Mouse (Mus musculus) heart, adult 9 months (tissue): ENCODE results near the gene Dennd4b.
"Not testable (repeated sequence)": the region's sequence is repeated elsewhere in the genome, so short reads cannot be mapped to it uniquely, and the experiment has no call there.

Experiments used
- DNase-seq, 2 experiments: peaks; one replicate each; pipeline ENCODE4 v3.0.0; 2022; ENCODE audit warnings: low spot score in 2 of 2

The Dennd4b gene

DNA sequence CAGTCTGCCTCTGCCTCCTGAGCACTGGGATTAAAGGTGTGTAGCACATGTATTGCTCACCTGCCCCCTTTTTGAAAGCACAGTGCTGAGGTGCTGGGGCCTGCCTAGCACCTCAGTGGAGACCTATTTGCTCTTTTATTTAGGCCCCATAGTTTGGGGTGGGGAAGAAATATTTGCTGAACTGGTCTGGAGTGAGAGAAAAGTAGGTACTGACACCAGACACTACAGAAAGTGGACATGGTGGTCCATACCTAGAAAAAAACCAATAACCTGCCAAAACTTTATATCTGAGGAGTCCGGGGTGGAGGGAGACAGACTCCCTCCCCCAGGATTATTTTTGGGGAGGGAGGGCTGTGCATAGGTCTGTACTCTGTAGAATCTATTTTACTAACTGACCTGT, 11.8 kb upstream of the Dennd4b start:
- not testable (repeated sequence) for DNase-seq

DNA sequence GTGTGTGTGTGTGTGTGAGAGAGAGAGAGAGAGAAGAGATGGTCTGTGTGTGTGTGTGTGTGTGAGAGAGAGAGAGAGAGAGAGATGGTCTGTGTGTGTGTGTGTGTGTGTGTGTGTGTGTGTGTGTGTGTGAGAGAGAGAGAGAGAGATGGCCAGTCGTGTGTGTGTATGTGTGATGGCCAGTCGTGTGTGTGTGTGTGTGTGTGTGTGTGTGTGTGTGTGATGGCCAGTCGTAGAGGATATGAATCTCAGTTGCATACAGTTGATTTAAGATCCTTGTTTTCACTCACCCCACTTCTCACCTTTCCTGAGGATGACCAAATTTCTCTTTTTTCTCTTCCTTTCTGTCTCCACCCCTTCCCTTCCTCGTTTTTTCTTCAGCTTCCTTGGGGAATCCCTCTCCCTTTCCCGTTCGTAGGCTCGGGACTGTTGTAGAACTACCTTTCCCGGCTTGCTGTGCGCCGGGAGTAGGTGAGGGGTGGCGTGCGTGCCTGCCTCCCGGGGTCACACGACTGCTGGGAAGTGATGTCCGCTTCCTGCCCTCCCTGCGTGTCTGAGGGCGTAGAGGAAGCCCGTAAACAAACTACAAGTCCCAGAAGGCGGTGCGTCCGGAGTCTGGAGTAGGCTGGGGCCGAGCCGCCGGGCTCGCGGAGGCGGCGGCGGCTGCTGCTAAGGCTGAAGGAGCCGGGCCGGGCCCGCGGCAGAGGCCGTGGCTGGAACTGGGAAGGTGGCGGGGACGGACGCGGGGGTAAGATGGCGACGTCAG, 11.1 kb upstream of the Dennd4b start, which contains the start of gene Crtc2:
Gene Crtc2 (plus strand): TSS at position 511 of the 766 bp plus-strand sequence.
- DNase-seq, result peak; percentile 97 to 98

DNA sequence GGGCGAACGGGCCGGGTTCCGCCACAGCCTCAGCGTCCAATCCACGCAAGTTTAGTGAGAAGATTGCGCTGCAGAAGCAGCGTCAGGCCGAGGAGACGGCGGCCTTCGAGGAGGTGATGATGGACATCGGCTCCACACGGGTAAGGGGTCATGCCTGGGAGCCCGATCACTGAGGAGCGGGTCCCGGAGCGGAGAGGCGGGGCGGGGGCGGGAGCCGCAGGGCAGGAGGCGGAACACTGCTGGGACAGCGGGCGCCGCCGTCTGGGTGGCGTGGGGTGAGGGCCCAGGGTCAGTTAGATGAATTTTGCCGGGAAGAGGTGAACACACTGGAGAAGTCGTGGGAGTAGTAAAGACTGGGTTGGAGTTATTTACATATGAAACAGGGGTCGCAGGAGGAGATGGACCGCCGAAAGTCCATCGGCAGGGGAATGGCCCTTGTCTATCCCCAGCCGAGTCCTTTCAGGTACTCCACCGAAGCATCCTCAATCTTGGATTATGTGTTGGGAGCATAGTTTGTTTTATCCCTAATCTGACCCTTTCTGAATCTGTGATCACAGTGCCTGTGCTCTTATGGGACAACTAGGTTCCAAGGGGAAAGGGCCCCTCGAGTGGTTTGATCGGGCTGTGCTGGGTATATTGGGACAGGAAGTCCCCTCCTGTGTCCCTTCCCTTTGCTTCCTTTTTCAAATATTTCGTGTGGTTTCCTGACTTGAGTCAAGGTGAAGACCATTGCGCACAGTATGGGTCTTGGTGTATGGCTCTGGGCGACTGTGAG, 10.4 kb upstream of the Dennd4b start:
- no peak for DNase-seq

DNA sequence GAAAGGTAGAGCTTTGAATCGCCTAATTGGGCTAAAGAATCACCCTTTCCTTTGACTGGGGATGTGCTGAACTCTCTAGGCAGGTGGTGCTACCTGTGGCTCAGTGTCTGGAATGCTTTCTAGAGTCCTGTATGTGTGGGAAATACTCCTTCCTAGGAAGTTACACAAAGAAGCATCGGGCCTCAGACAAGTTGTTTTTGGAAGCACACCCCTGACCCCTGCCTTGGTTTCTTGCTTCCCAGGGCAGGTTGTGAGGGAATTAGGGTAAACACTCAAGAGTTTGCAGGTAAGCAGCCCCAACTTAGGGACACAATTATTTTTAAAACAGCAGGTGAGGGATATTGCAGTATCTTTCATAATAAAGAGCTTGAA, 9.8 kb upstream of the Dennd4b start:
- no peak for DNase-seq

DNA sequence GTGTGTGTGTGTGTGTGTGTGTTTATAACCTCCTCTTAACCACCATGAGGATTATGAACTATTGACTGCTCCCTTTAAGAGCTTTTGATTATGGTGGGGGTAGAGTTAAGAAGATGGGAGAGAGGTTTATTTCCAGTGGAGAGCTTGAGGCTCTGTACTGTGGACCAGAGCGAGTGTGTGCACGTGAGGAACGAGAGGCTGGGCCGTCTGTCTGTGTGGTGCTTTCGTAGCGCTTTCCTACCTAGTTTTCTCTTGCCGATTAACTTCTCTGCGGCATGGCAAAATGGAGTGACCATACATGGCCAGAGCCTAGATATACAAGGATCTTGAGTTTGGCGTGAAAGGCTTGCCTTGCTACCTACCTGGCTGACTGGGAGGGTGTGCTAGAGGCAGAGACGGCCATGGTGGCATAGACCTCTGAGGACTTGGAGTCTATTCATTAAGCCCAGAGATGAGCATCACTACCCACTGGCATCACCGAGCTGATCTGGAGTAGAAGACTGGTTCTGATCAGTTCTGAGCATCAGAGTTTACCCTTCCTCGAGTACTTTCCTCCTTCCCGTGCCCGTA, 9.1 kb upstream of the Dennd4b start:
- DNase-seq, result no peak

DNA sequence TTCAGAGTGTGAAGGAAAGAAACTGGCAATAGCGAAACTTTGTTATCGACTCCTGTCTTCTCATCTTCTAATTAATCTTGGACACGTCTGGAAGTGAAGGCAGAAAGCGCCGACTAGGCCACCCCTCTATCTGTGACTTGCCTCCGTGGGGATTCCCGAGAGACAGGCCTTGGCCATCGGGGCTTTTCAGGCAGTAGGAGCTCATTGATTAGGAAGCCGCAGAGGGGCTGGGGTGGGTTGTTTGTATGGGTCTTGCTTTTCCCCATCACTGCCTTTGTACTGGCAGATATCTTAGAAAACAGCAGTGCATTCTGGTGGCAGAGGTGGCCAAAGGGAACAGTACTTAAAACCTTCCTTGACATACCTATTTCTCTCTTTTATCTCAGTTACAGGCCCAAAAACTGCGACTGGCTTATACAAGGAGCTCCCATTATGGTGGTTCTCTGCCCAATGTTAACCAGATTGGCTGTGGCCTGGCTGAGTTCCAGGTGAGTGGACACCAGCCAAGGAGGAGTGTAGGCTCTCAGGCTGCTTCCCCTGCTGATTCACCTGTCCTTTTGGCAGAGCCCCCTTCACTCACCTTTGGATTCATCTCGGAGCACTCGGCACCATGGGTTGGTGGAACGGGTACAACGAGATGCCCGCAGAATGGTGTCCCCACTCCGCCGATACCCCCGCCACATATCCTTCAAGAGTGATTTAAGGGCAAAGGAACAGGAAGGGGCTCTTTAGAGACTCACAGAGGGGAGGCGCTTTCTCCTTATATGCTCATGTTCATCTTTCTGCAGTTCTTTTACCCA, 8.1 kb upstream of the Dennd4b start:
- no peak for DNase-seq

DNA sequence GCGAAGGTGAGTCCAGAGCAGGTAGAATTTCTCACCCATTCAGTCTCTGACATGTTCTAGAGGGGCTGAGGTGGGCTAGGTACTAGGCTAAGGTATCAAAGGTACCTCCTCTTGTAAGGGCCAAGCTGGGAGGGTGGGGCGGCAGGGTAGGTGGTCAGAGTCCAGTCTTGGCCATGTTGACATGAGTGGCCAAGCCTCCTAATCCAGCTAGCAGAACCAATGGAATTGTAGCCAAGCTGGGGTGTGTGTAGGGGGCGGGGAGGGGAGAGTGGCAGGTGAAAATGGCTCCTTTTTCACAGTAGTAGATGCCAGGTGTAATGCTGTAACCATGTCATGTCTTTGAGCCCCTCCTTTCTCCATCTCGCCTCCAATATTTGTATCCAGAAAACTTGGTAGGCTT, 6.5 kb upstream of the Dennd4b start:
- no peak for DNase-seq

DNA sequence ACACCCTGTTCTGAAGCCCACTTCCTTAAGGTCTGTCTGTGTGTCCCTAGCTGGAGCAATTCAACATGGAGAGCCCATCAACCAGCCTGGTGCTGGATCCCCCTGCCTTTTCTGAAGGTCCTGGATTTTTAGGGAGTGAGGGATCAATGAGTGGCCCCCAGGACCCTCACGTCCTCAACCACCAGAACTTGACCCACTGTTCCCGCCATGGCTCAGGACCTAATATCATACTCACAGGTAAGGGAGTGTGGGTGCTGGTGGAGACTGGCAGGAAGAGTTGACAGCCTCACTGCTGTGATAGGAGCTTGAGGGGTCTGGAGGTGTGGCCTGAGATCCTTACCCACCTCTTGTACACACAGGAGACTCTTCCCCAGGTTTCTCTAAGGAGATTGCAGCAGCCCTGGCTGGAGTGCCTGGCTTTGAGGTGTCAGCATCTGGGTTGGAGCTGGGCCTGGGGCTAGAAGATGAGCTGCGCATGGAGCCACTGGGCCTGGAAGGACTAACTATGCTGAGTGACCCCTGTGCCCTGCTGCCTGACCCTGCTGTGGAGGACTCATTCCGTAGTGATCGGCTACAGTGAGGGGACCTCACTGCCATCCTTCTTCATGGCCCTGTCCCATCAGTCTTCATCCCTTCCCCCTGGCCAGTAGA, 1.7 kb upstream of the Dennd4b start:
- DNase-seq, result no peak

DNA sequence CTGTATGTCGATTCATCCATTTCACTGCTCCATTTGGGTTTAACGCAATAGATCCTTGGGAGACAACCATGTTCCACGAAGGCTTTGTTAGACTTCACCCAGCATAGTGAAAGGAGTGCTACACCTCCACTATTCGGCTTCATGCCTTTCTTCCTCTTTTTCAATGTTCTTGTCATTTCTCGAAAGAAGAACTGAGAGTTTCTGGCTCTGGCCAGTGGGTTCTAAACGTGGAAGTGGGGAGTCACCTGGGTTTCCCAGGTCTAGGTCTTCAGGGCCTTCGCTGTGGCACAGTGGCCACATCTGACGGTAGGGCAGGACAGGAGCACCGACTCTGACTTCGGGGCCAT, 325 bp upstream of the Dennd4b start:
- DNase-seq, result no peak

DNA sequence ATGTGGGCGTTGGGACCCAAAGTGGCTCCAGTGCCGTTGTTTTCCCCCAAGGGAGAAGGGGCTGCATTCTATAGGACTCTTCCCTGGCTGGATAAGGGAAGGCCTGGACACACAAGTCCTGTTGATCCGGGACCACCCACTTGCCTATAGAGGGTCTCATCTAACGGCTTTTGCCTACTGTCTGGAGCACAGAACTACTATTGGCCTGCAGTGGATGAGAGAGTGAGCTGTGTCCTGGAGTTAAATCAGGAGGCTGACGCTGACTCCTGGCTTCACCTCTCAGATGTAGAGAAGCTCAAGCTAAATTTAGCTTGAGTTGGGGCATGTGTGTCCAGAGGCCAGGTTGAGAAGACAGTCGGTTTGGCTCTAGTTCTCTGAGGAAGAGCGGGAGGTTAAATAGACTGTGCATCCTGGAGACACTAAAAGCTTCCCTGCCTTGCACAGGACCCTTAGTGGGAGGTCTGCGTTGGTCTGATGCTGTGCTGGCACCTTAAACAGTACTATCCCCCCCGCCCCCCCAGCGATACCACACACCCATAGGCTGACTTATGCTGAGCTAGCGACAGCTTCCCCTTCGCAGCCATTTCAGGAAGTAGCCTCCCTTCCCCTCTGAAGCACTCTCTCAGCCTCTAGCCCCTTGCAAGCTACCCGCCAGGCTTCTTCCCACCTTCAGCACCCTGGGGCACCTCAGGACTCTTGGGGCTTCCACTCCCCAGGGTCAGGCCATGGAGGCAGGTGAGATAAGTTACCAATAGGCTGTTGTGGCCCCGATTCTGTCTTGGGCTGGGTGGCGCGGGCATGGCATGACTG, 1.2 kb downstream of the Dennd4b start:
- peak; percentile 51 to 61 for DNase-seq

DNA sequence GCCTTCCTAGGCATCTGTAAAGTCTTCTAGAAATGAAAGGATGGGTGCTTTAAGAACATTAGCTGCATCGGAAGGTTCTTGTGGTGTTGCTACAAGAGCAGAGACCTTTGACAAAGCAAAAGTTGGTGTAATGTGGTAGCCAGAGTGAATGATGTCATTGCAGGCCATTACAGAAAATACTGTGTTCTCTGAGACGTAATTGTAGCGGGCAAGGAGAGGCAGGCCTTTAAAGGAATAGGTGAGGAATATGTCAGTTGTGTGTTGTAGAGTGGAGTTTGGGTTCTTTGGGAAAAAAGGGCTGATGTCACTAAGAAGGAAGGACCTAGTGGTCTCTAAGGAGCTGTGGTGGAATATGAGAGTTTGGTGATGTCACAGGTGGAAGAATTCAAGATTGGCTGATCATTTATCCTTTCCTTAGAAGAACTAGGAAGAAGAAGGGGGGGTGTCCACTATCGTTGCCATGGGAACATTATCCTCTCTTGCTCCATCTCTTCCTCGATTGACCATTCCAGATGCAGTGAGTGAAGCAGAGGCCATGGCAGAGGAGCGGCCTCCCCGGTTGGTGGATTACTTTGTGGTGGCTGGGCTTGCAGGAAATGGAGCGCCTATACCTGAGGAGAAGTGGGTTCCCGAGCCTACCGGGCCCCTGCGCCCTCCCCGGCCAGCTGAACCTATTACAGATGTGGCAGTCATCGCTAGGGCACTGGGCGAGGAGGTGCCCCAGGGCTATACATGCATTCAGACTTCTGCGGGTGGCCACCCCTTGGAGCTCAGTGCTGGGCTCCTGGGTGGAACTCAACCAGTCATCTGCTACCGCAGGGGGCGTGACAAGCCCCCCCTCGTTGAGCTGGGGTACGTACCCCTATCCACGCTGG, 2.2 kb downstream of the Dennd4b start:
- no peak for DNase-seq

DNA sequence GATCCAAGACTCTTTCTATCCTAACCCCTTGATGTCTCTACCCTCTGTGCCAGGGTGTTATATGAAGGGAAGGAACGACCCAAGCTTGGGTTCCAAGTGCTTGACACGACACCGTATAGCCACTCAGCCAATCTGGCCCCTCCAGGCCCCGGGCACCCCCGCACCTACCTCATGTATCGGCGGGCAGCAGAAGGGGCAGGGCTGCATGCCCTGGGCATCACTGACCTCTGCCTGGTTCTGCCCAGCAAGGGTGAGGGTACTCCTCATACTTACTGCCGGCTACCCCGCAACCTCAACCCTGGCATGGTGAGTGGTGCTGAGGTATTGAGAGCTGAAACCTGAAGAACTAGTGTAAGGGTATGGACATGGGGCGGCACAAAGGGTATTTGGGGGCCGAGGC, 3.2 kb downstream of the Dennd4b start:
- DNase-seq, result no peak

DNA sequence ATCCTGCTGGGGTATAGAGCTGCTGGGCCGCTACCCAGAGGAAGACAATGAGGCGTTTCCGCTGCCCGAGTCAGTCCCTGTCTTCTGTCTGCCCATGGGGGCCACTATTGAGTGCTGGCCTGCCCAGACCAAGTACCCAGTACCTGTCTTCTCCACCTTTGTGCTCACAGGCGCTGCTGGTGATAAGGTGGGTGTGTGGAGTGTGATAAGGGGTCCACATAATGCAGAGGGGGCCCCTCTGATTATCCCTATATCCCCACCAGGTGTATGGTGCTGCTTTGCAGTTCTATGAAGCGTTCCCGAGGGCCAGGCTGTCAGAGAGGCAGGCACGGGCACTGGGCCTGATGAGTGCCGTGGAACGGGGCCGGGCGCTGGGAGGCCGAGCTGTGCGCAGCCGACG, 4.0 kb downstream of the Dennd4b start:
- no peak for DNase-seq

DNA sequence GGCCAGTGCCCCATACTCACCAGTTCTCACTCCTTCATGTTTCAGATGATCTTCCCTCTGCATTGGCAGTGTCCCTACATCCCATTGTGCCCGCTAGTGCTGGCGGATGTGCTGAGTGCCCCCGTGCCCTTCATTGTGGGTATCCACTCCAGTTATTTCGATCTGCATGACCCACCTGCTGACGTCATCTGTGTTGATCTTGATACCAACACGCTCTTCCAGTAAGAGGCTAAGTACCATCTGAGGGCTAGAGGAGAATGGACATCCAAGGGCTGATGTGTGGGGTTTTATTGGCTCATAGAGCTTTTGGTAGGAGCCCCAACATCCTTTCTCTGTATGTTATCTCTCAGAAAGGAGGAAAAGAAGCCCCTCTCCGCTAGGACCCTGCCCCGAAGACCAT, 5.8 kb downstream of the Dennd4b start:
- no peak for DNase-seq

DNA sequence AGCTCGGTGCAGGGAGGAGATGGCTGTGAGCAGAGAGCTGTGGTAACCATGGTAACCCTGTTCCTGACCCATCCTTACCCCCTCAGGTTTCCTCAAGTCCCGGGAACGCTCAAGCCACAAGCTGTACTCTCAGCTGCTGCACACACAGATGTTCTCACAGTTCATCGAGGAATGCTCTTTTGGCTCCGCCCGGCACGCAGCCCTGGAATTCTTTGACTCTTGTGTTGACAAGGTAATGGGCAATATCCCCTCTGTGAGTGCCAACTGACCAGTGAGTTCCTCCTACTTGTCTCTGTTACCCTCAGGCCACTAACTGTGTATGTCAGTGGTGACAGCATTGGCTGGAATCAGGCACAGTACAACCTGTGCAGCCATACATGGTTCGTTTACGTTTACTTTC, 7.2 kb downstream of the Dennd4b start:
- no peak for DNase-seq

DNA sequence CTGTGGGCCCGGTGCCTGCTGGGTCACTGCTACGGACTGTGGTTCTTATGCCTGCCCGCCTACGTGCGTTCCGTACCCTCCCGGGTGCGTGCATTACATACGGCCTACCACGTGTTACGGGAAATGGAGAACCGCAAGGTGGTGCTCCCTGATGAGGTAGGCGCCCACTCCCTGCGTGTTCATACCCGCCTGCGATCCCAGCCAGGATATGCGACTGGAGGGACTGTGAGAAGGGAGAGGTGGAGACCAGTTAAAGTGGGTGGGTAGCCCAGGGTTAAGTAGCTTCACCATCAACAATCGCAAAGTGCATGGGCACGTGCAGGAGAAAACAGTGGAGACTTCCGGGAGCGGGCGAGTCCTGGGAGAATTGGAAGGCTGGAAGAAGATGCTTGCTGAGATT, 8.9 kb downstream of the Dennd4b start:
- no peak for DNase-seq

DNA sequence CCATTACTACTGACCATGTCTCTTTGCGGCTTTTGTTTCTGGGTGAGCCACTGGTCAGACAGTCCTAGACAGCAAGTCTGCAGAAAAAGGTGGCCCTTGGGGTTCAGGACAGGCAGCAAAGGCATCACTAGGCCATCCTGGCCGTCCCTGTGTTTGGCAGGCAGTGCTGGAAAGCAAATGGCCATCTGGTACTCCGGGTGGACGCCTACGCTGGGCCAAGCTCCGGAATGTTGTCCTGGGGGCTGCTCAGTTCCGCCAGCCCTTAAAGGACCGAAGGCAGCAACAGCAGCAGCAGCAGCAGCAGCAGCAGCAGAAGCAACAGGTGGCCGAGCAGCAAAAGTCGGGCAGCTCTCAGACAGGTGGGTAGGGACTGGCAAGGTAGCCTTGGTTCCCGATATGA, 10.3 kb downstream of the Dennd4b start:
- no peak for DNase-seq

DNA sequence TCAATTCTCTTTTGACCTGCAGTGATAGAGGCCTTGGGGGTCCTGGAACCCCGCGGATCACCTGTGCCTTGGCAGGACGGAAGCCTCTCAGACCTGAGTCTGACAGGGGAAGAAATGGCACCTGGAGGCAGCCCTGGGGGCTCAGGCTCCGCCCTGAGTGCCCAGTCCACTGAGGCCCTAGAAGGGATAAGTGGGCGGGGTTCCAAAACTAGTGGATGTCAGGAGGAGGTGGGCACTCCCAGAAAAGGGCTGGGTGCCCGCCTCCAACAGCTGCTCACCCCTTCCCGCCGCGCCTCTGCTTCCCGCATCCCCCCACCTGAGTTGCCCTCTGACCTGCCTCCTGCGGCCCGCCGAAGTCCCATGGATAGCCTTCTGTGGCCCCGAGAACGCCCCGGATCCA, 11.9 kb downstream of the Dennd4b start:
- DNase-seq, result no peak

DNA sequence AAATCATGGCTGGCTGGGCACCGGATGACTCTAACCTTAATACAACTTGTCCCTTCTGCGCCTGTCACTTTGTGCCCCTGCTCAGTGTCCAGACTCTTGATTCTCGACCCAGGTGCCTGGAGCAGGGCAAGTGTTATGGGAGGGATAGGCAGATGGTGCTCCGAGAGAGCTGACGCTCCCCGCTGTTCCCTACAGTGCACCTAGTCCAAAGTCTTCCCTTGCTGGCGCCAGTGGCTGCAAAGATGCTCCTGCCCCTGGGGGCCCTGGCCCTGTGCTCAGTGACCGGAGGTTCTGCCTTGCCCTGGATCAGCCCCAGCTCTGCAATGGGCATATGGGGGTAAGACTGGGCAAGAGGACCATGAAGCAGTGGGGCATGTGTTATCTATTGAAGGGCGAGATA, 12.8 kb downstream of the Dennd4b start:
- no peak for DNase-seq

DNA sequence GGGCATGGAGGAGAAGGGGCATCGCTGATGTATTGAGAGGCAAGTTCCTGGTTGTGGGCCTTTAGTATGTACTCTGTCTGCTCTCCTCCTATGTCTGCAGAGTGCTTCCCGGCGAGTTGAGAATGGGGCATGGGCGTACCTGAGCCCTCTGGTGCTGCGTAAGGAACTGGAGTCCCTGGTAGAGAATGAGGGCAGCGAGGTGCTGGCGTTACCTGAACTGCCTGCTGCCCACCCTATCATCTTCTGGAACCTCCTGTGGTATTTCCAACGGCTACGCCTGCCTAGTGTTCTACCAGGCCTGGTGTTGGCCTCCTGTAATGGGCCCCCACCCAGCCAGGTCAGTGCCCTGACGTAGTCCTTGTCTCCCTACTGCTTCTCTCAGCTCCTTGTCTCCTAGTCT, 13.2 kb downstream of the Dennd4b start:
- DNase-seq, result no peak
